Mouse (Mus musculus) thymus, postnatal 4 days (tissue): ENCODE measurements around the gene Optc.

Experiments used
- DNase-seq: peaks from one replicate; pipeline ENCODE4 v3.0.0; 2021

Gene Optc

GRCm38 (mm10) chr1:133907949-133908658 is at the start of gene Optc:
Gene Optc, minus strand, starts transcription at chr1:133907999.
- peak; percentile 54 for DNase-seq

DNA sequence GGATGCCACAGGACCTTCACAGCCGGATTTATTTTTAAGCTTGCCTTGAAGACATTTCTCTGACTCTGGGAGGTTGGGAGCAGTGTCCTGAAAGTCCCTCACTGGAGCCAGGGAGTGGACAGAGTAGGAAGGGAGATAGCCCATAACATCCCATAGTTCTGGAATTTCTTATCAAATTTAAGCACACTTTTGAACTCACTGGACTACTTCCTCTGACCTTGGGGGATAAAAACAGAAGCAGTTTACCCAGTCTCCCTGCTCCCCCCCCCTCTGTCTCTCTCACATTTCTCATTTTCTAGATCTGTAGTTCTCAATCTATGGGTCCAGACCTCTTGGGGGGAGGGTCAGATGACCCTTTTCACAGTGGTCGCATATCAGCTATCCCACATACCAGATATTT is 46.2 kb upstream of the Optc start:
- DNase-seq: no peak

DNA sequence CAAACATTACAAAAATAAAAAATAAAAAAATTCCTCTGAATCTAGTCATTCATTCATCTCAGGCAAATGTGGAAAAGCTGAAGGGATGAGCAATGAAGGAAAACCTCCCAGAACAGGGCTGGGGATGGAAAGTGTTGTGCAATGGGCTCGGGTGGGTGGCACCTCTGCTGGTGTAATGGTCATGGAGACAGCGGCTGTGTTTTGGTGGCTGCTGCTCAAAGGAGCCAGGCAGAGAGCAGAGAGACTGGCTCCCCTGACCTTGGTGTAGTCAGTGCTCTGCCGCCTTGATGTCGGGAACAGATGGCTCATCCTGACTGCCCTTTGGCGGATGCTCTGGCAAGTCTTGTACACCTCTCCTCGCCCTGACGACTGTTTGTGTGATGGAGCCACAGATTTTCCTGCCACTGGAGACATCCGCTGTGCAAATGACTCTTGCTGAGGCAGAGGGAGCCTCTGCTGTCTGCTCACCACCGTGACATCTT is 45.5 kb upstream of the Optc start:
- DNase-seq: no peak

- no peak for DNase-seq
These were observed 43.8 kb upstream of the Optc start for GRCm38 (mm10) chr1:133951598-133951997.

GRCm38 (mm10) chr1:133950061-133950782 is 42.4 kb upstream of the Optc start:
- DNase-seq: no peak

- DNase-seq: no peak
These were observed 37.3 kb upstream of the Optc start for GRCm38 (mm10) chr1:133945106-133945505.

- no peak for DNase-seq
These were observed 34.1 kb upstream of the Optc start for GRCm38 (mm10) chr1:133941904-133942303.

- no peak for DNase-seq
These were observed 33.5 kb upstream of the Optc start for GRCm38 (mm10) chr1:133941158-133941860.

DNA sequence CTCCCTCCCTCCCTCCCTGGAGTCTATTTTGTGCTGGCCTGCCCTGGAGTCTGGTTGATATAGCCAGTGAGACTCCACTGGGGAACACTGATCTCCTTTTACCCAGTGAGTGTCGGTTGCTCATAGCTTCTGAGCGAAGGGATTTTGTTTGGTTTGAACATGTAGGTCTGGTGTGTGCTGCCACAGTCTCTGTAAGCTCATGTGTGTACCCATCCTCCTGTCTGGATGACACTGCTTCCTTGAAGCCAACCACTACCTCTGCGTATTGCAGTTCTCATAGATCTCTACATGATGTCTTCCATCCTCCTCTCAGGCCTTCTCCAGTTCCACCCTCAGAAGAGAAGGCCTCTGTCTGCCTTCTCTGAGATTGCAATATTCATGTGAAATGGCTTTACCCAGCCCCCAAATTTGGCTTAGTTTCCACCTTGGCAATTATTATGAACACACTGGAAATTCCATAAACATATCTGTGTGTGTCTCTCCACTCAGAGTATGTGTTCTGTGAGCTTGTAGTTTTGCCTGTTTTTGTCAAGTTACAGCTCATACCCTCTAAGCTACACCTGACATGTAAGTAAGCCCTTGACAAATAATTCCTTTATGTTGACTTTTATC is 32.8 kb upstream of the Optc start:
- DNase-seq: no peak

- no peak for DNase-seq
These were observed 31.9 kb upstream of the Optc start for GRCm38 (mm10) chr1:133939708-133940107.

DNA sequence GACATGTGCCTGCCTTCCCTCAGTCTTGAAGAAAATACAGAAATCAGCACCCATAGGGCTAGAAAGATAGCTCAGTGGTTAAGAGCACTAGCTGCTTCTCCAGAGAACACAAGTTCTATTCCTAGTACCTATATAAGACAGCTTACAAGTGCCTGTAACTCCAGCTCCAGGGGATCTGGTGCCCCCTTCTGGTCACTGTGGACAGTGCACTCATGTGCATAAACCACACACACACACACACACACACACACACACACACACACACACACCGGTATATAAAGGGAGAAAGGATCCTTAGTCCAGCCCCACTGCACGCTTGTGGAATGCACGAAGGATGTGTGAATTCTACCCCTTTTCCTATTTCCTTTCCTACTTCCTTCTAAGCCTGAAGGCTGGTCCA is 28.4 kb upstream of the Optc start:
- no peak for DNase-seq

- no peak for DNase-seq
These were observed 26.7 kb upstream of the Optc start for GRCm38 (mm10) chr1:133934354-133934963.

- no peak for DNase-seq
These were observed 25.7 kb upstream of the Optc start for GRCm38 (mm10) chr1:133933301-133934195.

- DNase-seq: no peak
These were observed 22.2 kb upstream of the Optc start for GRCm38 (mm10) chr1:133929980-133930379.

DNA sequence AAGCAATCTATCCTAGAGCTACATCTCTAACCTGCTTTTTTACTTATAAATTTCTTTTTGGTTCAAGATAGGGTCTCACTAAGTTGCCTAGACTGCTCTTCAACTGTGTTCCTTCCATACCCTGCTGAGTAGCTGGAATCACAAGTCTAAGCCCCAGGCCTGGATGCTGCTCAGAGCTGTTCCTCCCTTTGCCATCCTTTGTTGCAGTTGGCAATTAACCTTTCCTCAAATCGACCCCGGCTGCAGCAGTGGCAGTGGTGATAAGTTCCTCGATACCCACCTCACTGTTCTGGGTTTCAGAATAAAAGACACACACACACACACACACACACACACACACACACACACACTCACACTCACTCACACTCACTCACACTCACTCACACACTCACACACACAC is 17.4 kb upstream of the Optc start:
- DNase-seq: no peak

- DNase-seq: peak; percentile 55
These were observed 16.5 kb upstream of the Optc start for GRCm38 (mm10) chr1:133924141-133924875.

DNA sequence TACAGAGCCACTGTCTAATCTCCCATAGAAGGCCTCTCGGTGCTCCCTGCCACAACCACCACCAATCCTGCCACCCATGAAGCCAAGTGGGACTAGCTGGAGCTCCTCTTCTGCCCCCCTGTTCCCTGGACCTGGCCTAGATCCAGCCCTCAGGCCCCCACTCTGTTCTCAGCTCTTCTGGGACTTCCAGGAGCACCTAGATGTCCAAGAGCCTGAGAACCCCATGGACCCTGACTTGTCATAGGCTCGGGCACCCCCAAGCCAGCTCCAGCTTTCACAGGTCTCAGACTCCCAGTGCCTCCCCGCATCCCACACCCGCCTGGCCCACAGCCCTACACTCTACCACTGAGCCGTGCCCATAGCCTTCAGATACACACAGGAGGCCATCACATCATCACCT is 15.3 kb upstream of the Optc start:
- DNase-seq: no peak

DNA sequence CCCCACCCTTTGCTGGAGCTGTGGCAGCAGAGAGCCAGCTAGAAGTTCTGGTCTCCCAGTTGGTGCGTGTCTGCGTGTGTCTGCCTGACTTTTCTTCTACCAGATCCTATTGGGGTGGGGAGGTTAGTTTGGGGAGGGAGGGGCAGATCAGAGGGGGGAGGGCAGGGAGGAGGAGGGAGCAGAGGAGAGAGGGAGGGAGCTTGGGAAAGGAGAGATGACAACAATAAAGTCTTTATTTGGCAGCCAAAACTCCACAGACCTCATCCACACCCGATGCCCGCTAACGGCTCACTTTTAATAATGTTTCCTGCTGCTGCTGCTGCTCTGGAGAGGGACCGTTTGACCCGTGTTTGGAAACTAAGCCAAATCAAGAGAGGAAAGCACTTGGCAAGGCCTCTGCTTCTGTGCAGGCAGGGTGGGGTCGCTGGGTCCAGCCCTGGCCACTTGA is 13.5 kb upstream of the Optc start, which contains the start of gene Prelp:
Gene Prelp (minus strand): TSS at position 111 of the 448 bp plus-strand sequence.
- no peak for DNase-seq

GRCm38 (mm10) chr1:133920876-133921275 is 13.1 kb upstream of the Optc start:
- DNase-seq: no peak

GRCm38 (mm10) chr1:133920401-133920800 is 12.6 kb upstream of the Optc start:
- DNase-seq: no peak

- DNase-seq: no peak
These were observed 10.3 kb upstream of the Optc start for GRCm38 (mm10) chr1:133918088-133918470.
